Mouse (Mus musculus) heart, adult 2 months (tissue): ENCODE data around the gene Gmcl1.

Experiments used
- CTCF ChIP-seq: fragments of 200-600 bp; IDR thresholded peaks from 2 replicates; pipeline ENCODE4 v1.8.1; 2022; ENCODE audit warnings: antibody characterized with exemption, mild to moderate bottlenecking, moderate library complexity
- EP300 ChIP-seq: fragments of 200-500 bp; IDR thresholded peaks from 2 replicates; pipeline ENCODE4 v1.6.1; 2011; ENCODE audit warnings: low read depth, low read length, control low read depth; ENCODE audit not compliant: insufficient read depth
- POLR2A ChIP-seq: fragments of 200-500 bp; IDR thresholded peaks from 2 replicates; pipeline ENCODE4 v1.6.1; 2011; ENCODE audit warnings: mild to moderate bottlenecking, low read depth, low read length, control low read depth; ENCODE audit not compliant: insufficient read depth

- no peak for TF ChIP-seq POLR2A
- TF ChIP-seq CTCF, result no peak
- no peak for TF ChIP-seq EP300
These were observed 19.8 kb upstream of the Gmcl1 start for GRCm38 (mm10) chr6:86752843-86753485.
